Mouse (Mus musculus) midbrain, postnatal 0 days (tissue): ENCODE results near the gene Actr3. TPM values are rescaled to one million over a fixed set of nuclear protein-coding genes. Genes with fewer than 3 reads are reported as not detected.

Experiments
- ATAC-seq: fragments of 200-750 bp; cut with Nextera tagmentation; 2 replicates; pipeline ENCODE4 v1.8.0; 2017; ENCODE audit warnings: moderate number of reproducible peaks, mild to moderate bottlenecking, moderate TSS enrichment, moderate library complexity; ENCODE audit not compliant: low FRiP score
- DNase-seq: peaks from one replicate; pipeline ENCODE4 v3.0.0-alpha.2; 2015; ENCODE audit warnings: low spot score
- H3K27ac ChIP-seq: fragments of 300-500 bp; sonication (generic); 2 replicates; pipeline ENCODE4 v1.5.1; 2014; ENCODE audit warnings: low read depth, mild to moderate bottlenecking, low read length, mixed read lengths
- H3K27me3 ChIP-seq: fragments of 300-500 bp; sonication (generic); 2 replicates; pipeline ENCODE4 v1.6.1; 2014; ENCODE audit warnings: low read length, control low read depth, mixed read lengths; ENCODE audit not compliant: insufficient read depth
- H3K36me3 ChIP-seq: fragments of 300-500 bp; sonication (generic); 2 replicates; pipeline ENCODE4 v1.6.1; 2014; ENCODE audit warnings: low read length, control low read depth, mixed read lengths; ENCODE audit not compliant: insufficient read depth
- H3K4me1 ChIP-seq: fragments of 300-500 bp; sonication (generic); 2 replicates; pipeline ENCODE4 v1.6.1; 2014; ENCODE audit warnings: mild to moderate bottlenecking, control low read depth, antibody characterized with exemption, low read length, mixed read lengths; ENCODE audit not compliant: insufficient read depth
- H3K4me2 ChIP-seq: fragments of 300-500 bp; sonication (generic); 2 replicates; pipeline ENCODE4 v1.6.1; 2014; ENCODE audit warnings: low read depth, mild to moderate bottlenecking, low read length, mixed read lengths; ENCODE audit not compliant: poor library complexity, severe bottlenecking
- H3K4me3 ChIP-seq: fragments of 300-500 bp; sonication (generic); 2 replicates; pipeline ENCODE4 v1.5.1; 2014; ENCODE audit warnings: low read depth, mild to moderate bottlenecking, low read length, moderate library complexity
- H3K9ac ChIP-seq: fragments of 300-500 bp; sonication (generic); replicated peaks from 2 replicates; pipeline ENCODE4 v1.6.1; 2014; ENCODE audit warnings: mild to moderate bottlenecking, low read length, moderate library complexity, mixed read lengths; ENCODE audit not compliant: poor library complexity, severe bottlenecking
- H3K9me3 ChIP-seq: fragments of 300-500 bp; sonication (generic); 2 replicates; pipeline ENCODE4 v1.6.1; 2016; ENCODE audit warnings: low read length, control low read depth
- CTCF ChIP-seq: IDR thresholded peaks from 2 replicates; pipeline ENCODE4 v1.5.1; 2016; ENCODE audit warnings: antibody characterized with exemption, mild to moderate bottlenecking
- WGBS: fragments of 180-500 bp; shearing (Covaris S2); extraction: QIAGEN DNeasy Blood & Tissue Kit; methylation state at CpG from one replicate; pipeline ENCODE4 v1.1.7; 2014; 5-methylcytosine and 5-hydroxymethylcytosine counted together
- polyA plus RNA-seq: library from polyadenylated mRNA; unstranded; fragments of >200 nt; fragmentation: Nextera tagmentation; extraction: Ambion mirVana; gene quantifications from 2 replicates; pipeline ENCODE4 v1.2.1, GENCODE M21; 2015
- total RNA-seq: library from RNA; depleted of rRNA; stranded (reverse); fragments of >200 nt; gene quantifications from 2 replicates; pipeline ENCODE4 v1.2.3, GENCODE M21; 2014

Gene Actr3
- total and polyA plus RNA-seq, 2 experiments from 2014 or later = 179 to 201 TPM

GRCm38 (mm10) chr1:125473866-125474265 lies 38.3 kb upstream of the Actr3 start:
- no peak for ATAC-seq
- 92% methylated on average over 3 of the region's 3 CpGs for WGBS

GRCm38 (mm10) chr1:125473126-125473666 lies 37.7 kb upstream of the Actr3 start:
- no peak for TF ChIP-seq CTCF
- Histone ChIP-seq H3K27me3 (no peaks in the 10 kb centered on the region), H3K36me3 (no peaks in the 10 kb centered on the region), H3K4me2 (no peak overlapping the region), H3K4me3 (no peak overlapping the region), H3K4me1 (no peaks in the 10 kb centered on the region), H3K27ac (no peak overlapping the region), H3K9me3 (no peaks in the 10 kb centered on the region), H3K9ac (no peak overlapping the region)
- DNase-seq (no peak), ATAC-seq (no peak)
- 75% methylated on average over 4 of the region's 4 CpGs for WGBS

More at GRCm38 (mm10) chr1:125473866-125474265, 38.3 kb upstream of the Actr3 start:
- no peak for DNase-seq
- no peak overlapping the region for H3K27ac ChIP-seq
- no peaks in the 10 kb centered on the region for H3K4me1 ChIP-seq
- no peaks in the 10 kb centered on the region for H3K9me3 ChIP-seq
- H3K4me2 ChIP-seq = no peak overlapping the region
- no peaks in the 10 kb centered on the region for H3K27me3 ChIP-seq
- no peak overlapping the region for H3K4me3 ChIP-seq
- TF ChIP-seq CTCF = no peak
- H3K9ac ChIP-seq = no peak overlapping the region
- H3K36me3 ChIP-seq = no peaks in the 10 kb centered on the region

DNA sequence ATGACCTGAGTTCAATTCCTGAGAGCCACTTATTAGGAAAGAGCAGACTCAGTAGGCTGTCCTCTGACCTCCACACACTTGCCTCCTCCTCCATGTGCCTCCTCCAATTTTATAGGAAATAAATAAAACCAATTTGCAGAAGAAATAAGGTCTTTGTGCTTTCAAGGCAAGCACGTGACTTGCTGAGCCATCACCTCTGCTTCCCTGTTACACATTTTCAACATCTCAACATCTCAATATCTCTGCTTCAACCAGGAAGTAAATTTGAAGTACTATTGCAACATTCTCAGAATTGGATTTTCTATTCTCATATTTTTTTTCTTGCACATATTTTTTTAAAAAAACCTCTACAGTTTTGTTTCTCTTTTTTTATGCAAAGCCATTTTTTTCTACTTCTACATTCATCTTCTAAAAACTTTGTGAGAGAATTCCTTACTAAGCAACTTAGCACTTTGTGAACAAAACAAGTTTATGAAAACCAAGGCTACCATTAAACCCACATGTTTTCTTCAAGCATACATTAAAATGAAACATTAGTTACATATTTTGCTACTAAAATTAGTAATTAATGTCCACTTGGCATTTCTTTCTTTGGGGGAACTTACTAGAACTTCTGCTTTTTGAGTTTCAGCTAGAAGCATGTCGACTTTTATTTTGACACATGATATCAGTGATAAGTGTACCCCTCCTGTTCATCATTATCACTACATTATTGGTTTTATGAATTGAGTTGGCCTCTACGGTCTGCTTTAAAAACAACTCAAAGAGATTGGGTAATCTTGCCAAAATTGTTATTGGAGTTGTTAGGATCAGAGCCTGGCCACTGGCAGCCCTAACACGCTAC lies 35.5 kb upstream of the Actr3 start:
- H3K4me1 ChIP-seq = no peaks in the 10 kb centered on the region
- no peak overlapping the region for H3K27ac ChIP-seq
- H3K4me3 ChIP-seq = no peak overlapping the region
- H3K27me3 ChIP-seq = no peaks in the 10 kb centered on the region
- H3K9me3 ChIP-seq = no peaks in the 10 kb centered on the region
- no peak overlapping the region for H3K9ac ChIP-seq
- no peak for TF ChIP-seq CTCF
- ATAC-seq (no peak), DNase-seq (no peak)
- H3K36me3 ChIP-seq = no peaks in the 10 kb centered on the region
- no peak overlapping the region for H3K4me2 ChIP-seq
- 87% methylated on average over 4 of the region's 4 CpGs for WGBS

- WGBS = 96% methylated on average over 4 of the region's 4 CpGs
- no peaks in the 10 kb centered on the region for H3K9me3 ChIP-seq
These were observed 32.4 kb upstream of the Actr3 start for GRCm38 (mm10) chr1:125467936-125468335.

DNA sequence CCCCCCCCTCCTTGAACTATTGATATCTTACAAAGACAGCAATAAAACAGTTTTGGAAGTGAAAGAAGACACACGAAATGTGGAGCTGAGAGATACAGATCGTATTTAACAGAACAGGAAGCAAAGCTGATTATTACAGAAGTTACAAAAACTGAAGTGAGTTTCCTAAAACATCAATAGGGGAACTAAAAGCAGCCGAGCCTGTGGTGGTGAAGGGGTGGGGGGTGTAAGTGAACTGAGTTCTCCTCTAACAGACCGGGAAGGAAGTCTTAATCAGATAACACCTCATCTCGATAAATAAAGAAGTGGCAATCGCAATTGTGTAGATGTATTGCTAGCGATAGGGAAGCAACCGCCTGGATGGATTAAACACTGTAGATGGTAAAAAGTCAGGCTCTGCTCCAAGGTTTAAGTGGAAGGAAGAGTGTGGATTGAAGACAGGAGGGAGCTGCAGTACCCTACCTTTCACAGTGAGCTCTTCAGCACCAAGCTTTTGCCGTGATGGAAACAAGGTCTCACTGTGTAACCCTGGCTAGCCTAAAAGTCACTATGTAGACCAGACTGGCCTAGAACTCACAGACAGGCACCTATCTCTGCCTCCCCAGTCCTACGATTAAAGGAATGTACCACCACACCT lies 31.2 kb upstream of the Actr3 start:
- no peak overlapping the region for H3K27ac ChIP-seq
- no peak overlapping the region for H3K9ac ChIP-seq
- H3K4me1 ChIP-seq = no peaks in the 10 kb centered on the region
- H3K36me3 ChIP-seq = no peaks in the 10 kb centered on the region
- no peak for TF ChIP-seq CTCF
- DNase-seq (no peak), ATAC-seq (no peak)
- no peak overlapping the region for H3K4me3 ChIP-seq
- 81% methylated on average over 10 of the region's 10 CpGs for WGBS
- H3K9me3 ChIP-seq = no peaks in the 10 kb centered on the region
- H3K27me3 ChIP-seq = 0 out of 2 replicates have a peak, but pooled peaks cover 3% of the 10 kb centered on the region
- H3K4me2 ChIP-seq = no peak overlapping the region

More at GRCm38 (mm10) chr1:125467936-125468335, 32.4 kb upstream of the Actr3 start:
- H3K4me3 ChIP-seq = no peak overlapping the region
- no peaks in the 10 kb centered on the region for H3K4me1 ChIP-seq
- no peaks in the 10 kb centered on the region for H3K36me3 ChIP-seq
- no peaks in the 10 kb centered on the region for H3K27me3 ChIP-seq
- no peak overlapping the region for H3K4me2 ChIP-seq
- DNase-seq (no peak), ATAC-seq (no peak)
- no peak overlapping the region for H3K27ac ChIP-seq
- H3K9ac ChIP-seq = no peak overlapping the region
- no peak for TF ChIP-seq CTCF

GRCm38 (mm10) chr1:125464011-125464410 lies 28.5 kb upstream of the Actr3 start:
- no peaks in the 10 kb centered on the region for H3K36me3 ChIP-seq

More at GRCm38 (mm10) chr1:125464011-125464410, 28.5 kb upstream of the Actr3 start:
- H3K9ac ChIP-seq = no peak overlapping the region
- no peak for TF ChIP-seq CTCF
- no peak for DNase-seq
- no peak overlapping the region for H3K4me2 ChIP-seq
- H3K27me3 ChIP-seq = 0 out of 2 replicates have a peak, but pooled peaks cover 3% of the 10 kb centered on the region
- 94% methylated on average over 4 of the region's 4 CpGs for WGBS
- H3K4me3 ChIP-seq = no peak overlapping the region
- no peak overlapping the region for H3K27ac ChIP-seq
- ATAC-seq = no peak
- no peaks in the 10 kb centered on the region for H3K9me3 ChIP-seq
- H3K4me1 ChIP-seq = no peaks in the 10 kb centered on the region
